Mouse (Mus musculus) intestine, embryonic 14.5 days (tissue): ENCODE measurements at regions not wholly inside any gene's neighbourhood (a gene's known extent, or its start where the extent isn't known, plus 50 kb on each side); places are given as distances from the start of the nearest gene placed in this dataset.

Experiments used
- ATAC-seq: fragments of 200-750 bp; cut with Nextera tagmentation; replicated peaks from 2 replicates; pipeline ENCODE4 v1.8.0; 2017; ENCODE audit warnings: low read depth, moderate number of reproducible peaks, moderate TSS enrichment, moderate library complexity; ENCODE audit not compliant: low FRiP score, low TSS enrichment
- DNase-seq: peaks from one replicate; pipeline ENCODE4 v3.0.0-alpha.2; 2018; ENCODE audit warnings: low spot score
- H3K27ac ChIP-seq: fragments of 300-500 bp; sonication (generic); 2 replicates; pipeline ENCODE4 v1.5.1; 2014; ENCODE audit warnings: low read depth, mild to moderate bottlenecking, control low read depth
- H3K27me3 ChIP-seq: fragments of 300-500 bp; sonication (generic); replicated peaks from 2 replicates; pipeline ENCODE4 v1.6.1; 2014; ENCODE audit warnings: low read length, control low read depth; ENCODE audit not compliant: control insufficient read depth, insufficient read depth
- H3K36me3 ChIP-seq: fragments of 300-500 bp; sonication (generic); 2 replicates; pipeline ENCODE4 v1.6.1; 2014; ENCODE audit warnings: low read length, control low read depth; ENCODE audit not compliant: control insufficient read depth, insufficient read depth
- H3K4me1 ChIP-seq: fragments of 300-500 bp; sonication (generic); replicated peaks from 2 replicates; pipeline ENCODE4 v1.6.1; 2014; ENCODE audit warnings: low read length, control low read depth, mixed read lengths; ENCODE audit not compliant: control insufficient read depth, insufficient read depth
- H3K4me2 ChIP-seq: fragments of 300-500 bp; sonication (generic); 2 replicates; pipeline ENCODE4 v1.6.1; 2014; ENCODE audit warnings: low read length
- H3K4me3 ChIP-seq: fragments of 300-500 bp; sonication (generic); 2 replicates; pipeline ENCODE4 v1.5.1; 2014; ENCODE audit warnings: low read depth, low read length, control low read depth, mixed read lengths
- H3K9ac ChIP-seq: fragments of 300-500 bp; sonication (generic); 2 replicates; pipeline ENCODE4 v1.6.1; 2014; ENCODE audit warnings: mild to moderate bottlenecking, low read length
- H3K9me3 ChIP-seq: fragments of 300-500 bp; sonication (generic); 2 replicates; pipeline ENCODE4 v1.6.1; 2016; ENCODE audit warnings: low read length, control low read depth; ENCODE audit not compliant: control insufficient read depth
- WGBS: fragments of 180-500 bp; shearing (Covaris S2); extraction: QIAGEN DNeasy Blood & Tissue Kit; methylation state at CpG from one replicate; pipeline ENCODE4 v1.1.7; 2014; 5-methylcytosine and 5-hydroxymethylcytosine counted together

- 90% methylated on average over 4 of the region's 4 CpGs for WGBS
- no peak overlapping the region for H3K9ac ChIP-seq
- H3K4me1 ChIP-seq = no peaks in the 10 kb centered on the region
- no peak overlapping the region for H3K27ac ChIP-seq
- no peak overlapping the region for H3K4me2 ChIP-seq
- H3K36me3 ChIP-seq = no peaks in the 10 kb centered on the region
- ATAC-seq (no peak), DNase-seq (no peak)
- H3K4me3 ChIP-seq = no peak overlapping the region
- H3K9me3 ChIP-seq = no peaks in the 10 kb centered on the region
- no peaks in the 10 kb centered on the region for H3K27me3 ChIP-seq
These were observed 195.6 kb downstream of the Col12a1 start for GRCm38 (mm10) chr9:79523054-79523453.

GRCm38 (mm10) chr9:79525000-79525399 lies 193.6 kb downstream of the Col12a1 start:
- no peaks in the 10 kb centered on the region for H3K9me3 ChIP-seq
- H3K4me3 ChIP-seq = no peak overlapping the region
- ATAC-seq = no peak
- no peak overlapping the region for H3K27ac ChIP-seq
- no peaks in the 10 kb centered on the region for H3K4me1 ChIP-seq
- no peak for DNase-seq
- no peaks in the 10 kb centered on the region for H3K36me3 ChIP-seq
- H3K9ac ChIP-seq = no peak overlapping the region
- H3K4me2 ChIP-seq = no peak overlapping the region
- H3K27me3 ChIP-seq = no peaks in the 10 kb centered on the region

GRCm38 (mm10) chr9:79526390-79526789 lies 192.2 kb downstream of the Col12a1 start:
- no peak overlapping the region for H3K9ac ChIP-seq
- H3K4me1 ChIP-seq = no peaks in the 10 kb centered on the region
- H3K27me3 ChIP-seq = no peaks in the 10 kb centered on the region
- DNase-seq (no peak), ATAC-seq (no peak)
- 42% methylated on average over 6 of the region's 6 CpGs for WGBS
- no peaks in the 10 kb centered on the region for H3K9me3 ChIP-seq
- no peak overlapping the region for H3K27ac ChIP-seq
- no peak overlapping the region for H3K4me3 ChIP-seq
- no peak overlapping the region for H3K4me2 ChIP-seq
- H3K36me3 ChIP-seq = no peaks in the 10 kb centered on the region

GRCm38 (mm10) chr9:79527331-79527730 lies 191.3 kb downstream of the Col12a1 start:
- WGBS = 94% methylated on average over 3 of the region's 3 CpGs
- no peaks in the 10 kb centered on the region for H3K27me3 ChIP-seq
- no peak overlapping the region for H3K4me2 ChIP-seq
- no peaks in the 10 kb centered on the region for H3K9me3 ChIP-seq
- ATAC-seq = no peak
- H3K36me3 ChIP-seq = no peaks in the 10 kb centered on the region
- H3K27ac ChIP-seq = no peak overlapping the region
- H3K4me1 ChIP-seq = no peaks in the 10 kb centered on the region
- no peak for DNase-seq
- no peak overlapping the region for H3K9ac ChIP-seq
- H3K4me3 ChIP-seq = no peak overlapping the region
